Mouse (Mus musculus) lung, embryonic 15.5 days (tissue): ENCODE measurements around the gene Cbs. TPM values are rescaled to one million over a fixed set of nuclear protein-coding genes. Genes with fewer than 3 reads are reported as not detected.

Experiments used
- ATAC-seq: fragments of 200-750 bp; cut with Nextera tagmentation; 2 replicates; pipeline ENCODE4 v1.8.0; 2017; ENCODE audit warnings: moderate number of reproducible peaks, borderline replicate concordance; ENCODE audit not compliant: low FRiP score, low TSS enrichment; ENCODE audit errors: extremely low read depth
- H3K27ac ChIP-seq: fragments of 300-500 bp; sonication (generic); 2 replicates; pipeline ENCODE4 v1.5.1; 2015; ENCODE audit warnings: moderate library complexity, mild to moderate bottlenecking, inconsistent platforms
- H3K27me3 ChIP-seq: fragments of 300-500 bp; sonication (generic); 2 replicates; pipeline ENCODE4 v1.6.1; 2015; ENCODE audit warnings: inconsistent platforms
- H3K36me3 ChIP-seq: fragments of 300-500 bp; sonication (generic); 2 replicates; pipeline ENCODE4 v1.6.1; 2015; ENCODE audit warnings: inconsistent platforms
- H3K4me1 ChIP-seq: fragments of 300-500 bp; sonication (generic); 2 replicates; pipeline ENCODE4 v1.6.1; 2015; ENCODE audit warnings: inconsistent platforms
- H3K4me2 ChIP-seq: fragments of 300-500 bp; sonication (generic); 2 replicates; pipeline ENCODE4 v1.6.1; 2015; ENCODE audit warnings: inconsistent platforms, mild to moderate bottlenecking, moderate library complexity
- H3K4me3 ChIP-seq: fragments of 300-500 bp; sonication (generic); 2 replicates; pipeline ENCODE4 v1.5.1; 2015; ENCODE audit warnings: mild to moderate bottlenecking, inconsistent platforms
- H3K9ac ChIP-seq: fragments of 300-500 bp; sonication (generic); 2 replicates; pipeline ENCODE4 v1.6.1; 2015; ENCODE audit warnings: inconsistent platforms
- H3K9me3 ChIP-seq: fragments of 300-500 bp; sonication (generic); 2 replicates; pipeline ENCODE4 v1.6.1; 2016; ENCODE audit warnings: inconsistent platforms
- WGBS: fragments of 180-500 bp; shearing (Covaris S2); methylation state at CpG from one replicate; pipeline ENCODE4 v1.1.7; 2015; 5-methylcytosine and 5-hydroxymethylcytosine counted together
- polyA plus RNA-seq: library from polyadenylated mRNA; unstranded; fragments of >200 nt; fragmentation: Nextera tagmentation; extraction: Ambion mirVana; gene quantifications from 2 replicates; pipeline ENCODE4 v1.2.1, GENCODE M21; 2015

The Cbs gene
- polyA plus RNA-seq, 1 experiment from 2014 or later: 3.6 TPM

GRCm38 (mm10) chr17:31576394-31577175 is 60.5 kb downstream of the Cbs start:
- no peaks in the 10 kb centered on the region for H3K36me3 ChIP-seq
- H3K9me3 ChIP-seq: no peaks in the 10 kb centered on the region
- ATAC-seq: no peak
- no peak overlapping the region for H3K9ac ChIP-seq
- no peak overlapping the region for H3K4me3 ChIP-seq
- no peaks in the 10 kb centered on the region for H3K27me3 ChIP-seq
- 71% methylated on average over 10 of the region's 10 CpGs for WGBS
- no peak overlapping the region for H3K27ac ChIP-seq
- H3K4me2 ChIP-seq: no peak overlapping the region
- H3K4me1 ChIP-seq: 0 out of 2 replicates have a peak, but pooled peaks cover 15% of the 10 kb centered on the region

DNA sequence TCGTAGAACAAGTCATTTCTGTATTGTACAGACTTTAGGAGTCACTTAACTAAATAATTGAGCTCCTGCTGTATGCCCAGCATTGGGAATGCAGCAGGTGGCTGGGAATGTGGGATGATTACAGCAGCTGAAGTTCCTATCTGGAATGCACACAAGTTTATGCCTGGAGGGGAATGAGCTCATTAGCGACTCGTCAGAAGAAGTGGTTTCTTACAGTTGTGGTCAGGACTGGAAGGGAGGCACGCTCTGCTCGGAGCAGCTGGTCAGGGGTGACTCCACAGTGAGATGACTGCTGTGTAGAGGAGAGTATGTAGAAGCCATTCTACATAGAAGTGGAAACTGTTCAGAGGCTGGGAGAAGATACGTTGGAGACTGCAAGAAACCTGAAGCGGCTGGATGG is 62.4 kb downstream of the Cbs start:
- no peak for ATAC-seq

GRCm38 (mm10) chr17:31571689-31572088 is 65.3 kb downstream of the Cbs start:
- Histone ChIP-seq H3K9ac (no peak overlapping the region), H3K27ac (no peak overlapping the region), H3K27me3 (no peaks in the 10 kb centered on the region), H3K9me3 (no peaks in the 10 kb centered on the region), H3K4me3 (no peak overlapping the region), H3K4me1 (peaks cover 20% of the 10 kb centered on the region), H3K36me3 (no peaks in the 10 kb centered on the region), H3K4me2 (no peak overlapping the region)
- 84% methylated on average over 5 of the region's 5 CpGs for WGBS
- no peak for ATAC-seq

More for the DNA sequence above, 62.4 kb downstream of the Cbs start:
- no peaks in the 10 kb centered on the region for H3K36me3 ChIP-seq
- no peak overlapping the region for H3K9ac ChIP-seq
- H3K9me3 ChIP-seq: no peaks in the 10 kb centered on the region
- no peak overlapping the region for H3K27ac ChIP-seq
- no peaks in the 10 kb centered on the region for H3K27me3 ChIP-seq
- no peak overlapping the region for H3K4me2 ChIP-seq
- no peak overlapping the region for H3K4me3 ChIP-seq
- H3K4me1 ChIP-seq: 0 out of 2 replicates have a peak, but pooled peaks cover 9% of the 10 kb centered on the region
- 75% methylated on average over 7 of the region's 7 CpGs for WGBS

- WGBS: 79% methylated on average over 9 of the region's 9 CpGs
- Histone ChIP-seq H3K9me3 (no peaks in the 10 kb centered on the region), H3K4me2 (no peak overlapping the region), H3K4me3 (no peak overlapping the region), H3K27me3 (no peaks in the 10 kb centered on the region), H3K36me3 (no peaks in the 10 kb centered on the region), H3K4me1 (peaks cover 28% of the 10 kb centered on the region), H3K27ac (no peak overlapping the region), H3K9ac (no peak overlapping the region)
- ATAC-seq: no peak
Measured at GRCm38 (mm10) chr17:31570321-31570925, 66.6 kb downstream of the Cbs start.

- peaks cover 28% of the 10 kb centered on the region for H3K4me1 ChIP-seq
Measured at GRCm38 (mm10) chr17:31569756-31570155, 67.3 kb downstream of the Cbs start.

GRCm38 (mm10) chr17:31566276-31566675 is 70.8 kb downstream of the Cbs start:
- H3K4me3 ChIP-seq: peak overlapping the region; percentile 94
- H3K36me3 ChIP-seq: no peaks in the 10 kb centered on the region
- peak overlapping the region; percentile 94 for H3K9ac ChIP-seq
- H3K9me3 ChIP-seq: no peaks in the 10 kb centered on the region
- ATAC-seq: no peak
- peak overlapping the region; percentile 98; the same call in 1 of the 2 replicates for H3K27ac ChIP-seq
- peak overlapping the region; percentile 80 for H3K4me2 ChIP-seq
- H3K4me1 ChIP-seq: peaks cover 34% of the 10 kb centered on the region
- 63% methylated on average over 6 of the region's 6 CpGs for WGBS
- H3K27me3 ChIP-seq: no peaks in the 10 kb centered on the region

More at GRCm38 (mm10) chr17:31569756-31570155, 67.3 kb downstream of the Cbs start:
- no peak for ATAC-seq
- Histone ChIP-seq H3K27me3 (no peaks in the 10 kb centered on the region), H3K27ac (no peak overlapping the region), H3K9me3 (no peaks in the 10 kb centered on the region), H3K4me2 (no peak overlapping the region), H3K4me3 (no peak overlapping the region), H3K9ac (no peak overlapping the region), H3K36me3 (no peaks in the 10 kb centered on the region)
- WGBS: 78% methylated on average over 1 of the region's 1 CpGs

DNA sequence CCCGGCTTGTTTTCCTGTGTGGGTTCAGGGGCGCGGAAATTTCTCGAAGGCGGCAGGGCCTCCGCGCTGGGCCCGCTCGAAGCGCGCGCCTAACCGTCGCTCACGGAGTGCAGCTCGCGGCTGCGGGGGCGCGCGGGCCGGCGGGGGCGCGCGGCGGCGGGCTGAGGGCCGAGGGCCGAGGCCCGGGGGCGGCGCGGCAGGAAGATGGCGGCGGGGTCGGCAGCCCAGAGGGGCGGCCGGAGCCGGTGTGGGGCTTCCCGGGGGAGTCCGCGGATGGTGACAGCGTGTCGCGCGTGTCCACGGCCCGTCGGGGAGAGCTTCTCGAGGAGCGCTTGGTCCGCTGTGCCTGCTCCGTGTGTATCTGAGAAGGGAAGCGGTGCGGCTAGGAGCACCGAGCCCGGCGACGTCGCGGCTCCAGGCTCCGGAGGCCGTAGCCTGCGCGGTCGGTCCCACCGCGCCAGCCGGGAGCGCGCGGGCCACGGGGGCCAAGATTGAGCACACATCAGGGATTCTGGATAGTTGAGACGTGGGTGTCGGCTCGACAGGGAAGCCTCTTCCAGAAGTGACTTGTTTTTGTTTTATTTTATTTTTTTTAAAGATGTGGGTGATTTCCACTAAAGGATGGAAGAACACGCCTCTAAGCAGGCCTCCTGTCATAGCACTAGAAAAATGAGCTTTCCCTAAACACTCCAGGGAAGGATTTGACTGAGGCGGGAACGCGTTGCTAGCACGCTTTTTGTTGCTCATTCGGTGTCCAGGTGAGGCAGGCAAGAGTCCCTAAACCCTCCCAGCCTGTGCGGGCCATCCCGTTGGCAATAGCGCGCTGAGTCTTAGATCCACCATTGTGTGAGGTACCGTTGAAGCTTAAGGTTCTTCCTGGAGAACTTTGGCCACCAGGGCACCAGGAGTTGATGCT is 71.6 kb downstream of the Cbs start:
- H3K27me3 ChIP-seq: no peaks in the 10 kb centered on the region
- H3K4me3 ChIP-seq: peak overlapping the region; percentile 94
- peak overlapping the region; percentile 80 for H3K4me2 ChIP-seq
- H3K4me1 ChIP-seq: peaks cover 31% of the 10 kb centered on the region
- peak overlapping the region; percentile 94 for H3K9ac ChIP-seq
- no peaks in the 10 kb centered on the region for H3K9me3 ChIP-seq
- H3K27ac ChIP-seq: peak overlapping the region; percentile 98
- under 1% methylated on average over 66 of the region's 88 CpGs for WGBS
- no peaks in the 10 kb centered on the region for H3K36me3 ChIP-seq
- ATAC-seq: peak; percentile 33

- no peaks in the 10 kb centered on the region for H3K9me3 ChIP-seq
- no peaks in the 10 kb centered on the region for H3K36me3 ChIP-seq
- H3K4me2 ChIP-seq: peak overlapping the region; percentile 80
- ATAC-seq: peak; percentile 30; the same call in 1 of the 2 replicates
- peak overlapping the region; percentile 94 for H3K4me3 ChIP-seq
- peak overlapping the region; percentile 94 for H3K9ac ChIP-seq
- H3K27ac ChIP-seq: peak overlapping the region; percentile 98
- no peaks in the 10 kb centered on the region for H3K27me3 ChIP-seq
- peaks cover 31% of the 10 kb centered on the region for H3K4me1 ChIP-seq
- WGBS: 0% methylated on average over 8 of the region's 44 CpGs
Measured at GRCm38 (mm10) chr17:31564858-31565140, 72.2 kb downstream of the Cbs start.

DNA sequence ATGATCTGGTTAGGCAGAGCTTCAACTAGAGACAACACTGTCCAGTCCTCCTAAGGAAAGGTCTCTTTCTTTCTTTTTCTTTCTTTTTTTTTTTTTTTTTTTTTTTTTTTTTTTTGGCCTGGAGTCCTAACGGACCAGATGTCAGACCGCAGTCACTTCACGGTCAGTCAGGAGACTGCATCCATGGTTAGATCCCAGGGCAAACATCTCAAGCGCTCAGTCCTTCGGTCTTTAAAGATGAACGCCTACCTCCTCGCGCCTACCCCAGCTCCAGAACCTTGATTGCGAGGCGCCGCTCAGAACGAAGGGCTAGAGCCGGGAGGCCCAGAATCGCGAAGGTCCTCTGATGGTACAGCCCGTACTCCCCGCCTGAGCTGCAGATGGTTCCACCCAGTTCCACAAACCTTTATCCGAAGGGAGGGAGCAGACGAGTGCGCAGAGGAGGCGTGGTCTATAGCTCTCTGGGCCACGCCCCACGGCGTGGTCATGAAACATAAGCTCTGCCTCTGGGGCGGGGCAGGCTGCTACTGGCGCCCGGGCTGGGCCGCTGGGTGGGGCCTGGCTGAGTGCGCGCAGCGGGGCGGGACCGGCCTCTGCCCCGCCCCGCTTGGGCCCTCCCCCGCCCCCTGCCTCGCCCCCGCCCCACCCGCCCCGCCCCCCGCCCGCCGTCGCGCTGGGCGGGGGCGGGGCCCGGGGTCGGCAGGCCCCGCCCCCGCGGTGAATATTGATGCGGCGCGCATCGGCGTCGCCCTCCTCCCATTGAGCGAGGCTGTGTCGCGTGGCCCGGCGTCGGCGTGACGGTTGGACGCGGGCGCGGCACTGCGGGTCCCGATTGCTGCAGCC is 72.8 kb downstream of the Cbs start, which contains the start of gene Pknox1:
TSS of gene Pknox1 (plus strand) at position 720 of the 843 bp plus-strand sequence.
- Histone ChIP-seq H3K4me1 (peaks cover 31% of the 10 kb centered on the region), H3K27ac (peak within 1 kb of the TSS; percentile 98), H3K4me2 (peak within 1 kb of the TSS; percentile 80), H3K27me3 (no peaks in the 10 kb centered on the region), H3K9ac (peak within 1 kb of the TSS; percentile 94), H3K4me3 (peak within 1 kb of the TSS; percentile 94), H3K36me3 (no peaks in the 10 kb centered on the region), H3K9me3 (no peaks in the 10 kb centered on the region)
- under 1% methylated on average over 30 of the region's 72 CpGs for WGBS
- ATAC-seq: peak; percentile 96

GRCm38 (mm10) chr17:31563632-31564014 is 73.4 kb downstream of the Cbs start:
- H3K36me3 ChIP-seq: no peaks in the 10 kb centered on the region
- H3K9ac ChIP-seq: peak overlapping the region; percentile 57
- ATAC-seq: no peak
- no peaks in the 10 kb centered on the region for H3K9me3 ChIP-seq
- peak overlapping the region; percentile 94 for H3K4me3 ChIP-seq
- peak overlapping the region; percentile 63 for H3K4me2 ChIP-seq
- 12% methylated on average over 12 of the region's 12 CpGs for WGBS
- H3K27ac ChIP-seq: peak overlapping the region; percentile 91
- H3K27me3 ChIP-seq: no peaks in the 10 kb centered on the region
- peaks cover 31% of the 10 kb centered on the region for H3K4me1 ChIP-seq
